In the genomic region with DNA sequence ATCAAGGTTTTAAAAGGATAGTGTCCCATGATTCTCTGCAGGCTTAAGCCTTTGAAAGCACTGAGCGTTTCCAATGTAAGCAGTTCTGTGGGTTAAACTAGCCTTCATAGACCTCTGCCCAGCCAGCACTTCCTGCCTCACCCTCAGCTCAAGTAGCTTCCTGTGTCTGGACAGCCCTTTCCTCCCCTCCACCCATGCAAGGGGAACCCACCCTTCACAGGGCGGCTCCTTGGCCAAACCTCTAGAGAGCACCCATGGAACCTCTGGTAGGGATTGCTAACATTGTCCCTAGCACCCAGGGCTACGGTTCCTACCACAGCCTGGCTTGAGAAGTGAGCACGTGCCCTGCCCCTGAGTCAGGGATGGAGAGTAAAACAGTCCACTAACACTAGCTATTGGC, we compare ENCODE assay signal across 8 mouse cellular contexts. TPM values are rescaled to one million over a fixed set of nuclear protein-coding genes. Genes with fewer than 3 reads are reported as not detected.
DNase-seq lines count a peak whose midpoint lies in the region; ATAC-seq lines count a peak whose summit lies in the region.

No protein-coding gene starts in this region.

- no peaks in the 10 kb centered on the region for H3K4me1 ChIP-seq in neural tube, embryonic 13.5 days (replicated peaks)
- H3K4me1 ChIP-seq in neural tube, embryonic 15.5 days, result no peaks in the 10 kb centered on the region
- peaks cover 4% of the 10 kb centered on the region for H3K4me1 ChIP-seq in heart, embryonic 11.5 days (ENCODE audit: control insufficient read depth, insufficient read depth, low read length)
- H3K4me1 ChIP-seq in kidney, embryonic 14.5 days (ENCODE audit: control insufficient read depth, insufficient read depth, low read length), result 0 out of 2 replicates have a peak, but pooled peaks cover 5% of the 10 kb centered on the region

- no peak for ATAC-seq in neural tube, embryonic 13.5 days (ENCODE audit: low read depth)
- no peak for ATAC-seq in neural tube, embryonic 15.5 days (ENCODE audit: low FRiP score)
- no peak for ATAC-seq in heart, embryonic 11.5 days (replicated peaks; ENCODE audit: insufficient number of reproducible peaks, low FRiP score, low TSS enrichment)
- ATAC-seq in kidney, embryonic 14.5 days (ENCODE audit: low FRiP score, low TSS enrichment), result peak; percentile 46; the same call in 1 of the 2 replicates

- DNase-seq in splenic B cell, adult 2 months (ENCODE audit: low read depth, low spot score), result peak; percentile 11
- DNase-seq in embryo, embryonic 9.5 days (ENCODE audit: extremely low spot score), result no peak
- DNase-seq in ovary, postnatal 14 days (ENCODE audit: low spot score), result no peak
- DNase-seq in adrenal gland, postnatal 25 days, result no peak

- no peak overlapping the region for H3K4me3 ChIP-seq in neural tube, embryonic 13.5 days
- H3K4me3 ChIP-seq in neural tube, embryonic 15.5 days (replicated peaks), result no peak overlapping the region
- H3K4me3 ChIP-seq in heart, embryonic 11.5 days (ENCODE audit: low read depth, low read length), result no peak overlapping the region
- no peak overlapping the region for H3K4me3 ChIP-seq in kidney, embryonic 14.5 days (ENCODE audit: low read length)

- no peaks in the 10 kb centered on the region for H3K36me3 ChIP-seq in neural tube, embryonic 13.5 days
- no peaks in the 10 kb centered on the region for H3K36me3 ChIP-seq in neural tube, embryonic 15.5 days
- no peaks in the 10 kb centered on the region for H3K36me3 ChIP-seq in heart, embryonic 11.5 days (ENCODE audit: control insufficient read depth, insufficient read depth, low read length)
- no peaks in the 10 kb centered on the region for H3K36me3 ChIP-seq in kidney, embryonic 14.5 days (ENCODE audit: control insufficient read depth, insufficient read depth, low read length)
- H3K36me3 ChIP-seq in splenic B cell, adult 2 months (ENCODE audit: control insufficient read depth, insufficient read depth, low read length, poor library complexity, severe bottlenecking), result no peaks in the 10 kb centered on the region

- no peak overlapping the region for H3K9ac ChIP-seq in neural tube, embryonic 13.5 days
- no peak overlapping the region for H3K9ac ChIP-seq in neural tube, embryonic 15.5 days (replicated peaks)
- H3K9ac ChIP-seq in heart, embryonic 11.5 days (ENCODE audit: low read depth, low read length), result no peak overlapping the region
- H3K9ac ChIP-seq in kidney, embryonic 14.5 days (ENCODE audit: low read depth, low read length), result no peak overlapping the region

- 0 out of 2 replicates have a peak overlapping the region, but pooled peaks have one; percentile 33 for H3K27ac ChIP-seq in neural tube, embryonic 13.5 days (replicated peaks)
- H3K27ac ChIP-seq in neural tube, embryonic 15.5 days (replicated peaks), result no peak overlapping the region
- 0 out of 2 replicates have a peak overlapping the region, but pooled peaks have one; percentile 54 for H3K27ac ChIP-seq in heart, embryonic 11.5 days (ENCODE audit: low read depth, low read length)
- H3K27ac ChIP-seq in kidney, embryonic 14.5 days (ENCODE audit: low read depth, low read length), result no peak overlapping the region

- H3K27me3 ChIP-seq in neural tube, embryonic 13.5 days, result no peaks in the 10 kb centered on the region
- H3K27me3 ChIP-seq in neural tube, embryonic 15.5 days (replicated peaks), result no peaks in the 10 kb centered on the region
- no peaks in the 10 kb centered on the region for H3K27me3 ChIP-seq in heart, embryonic 11.5 days (ENCODE audit: control insufficient read depth, insufficient read depth, low read length)
- no peaks in the 10 kb centered on the region for H3K27me3 ChIP-seq in kidney, embryonic 14.5 days (ENCODE audit: control insufficient read depth, insufficient read depth, low read length)
- no peaks in the 10 kb centered on the region for H3K27me3 ChIP-seq in splenic B cell, adult 2 months (ENCODE audit: control insufficient read depth, insufficient read depth, low read length, poor library complexity, severe bottlenecking)

- no peaks in the 10 kb centered on the region for H3K9me3 ChIP-seq in neural tube, embryonic 13.5 days
- H3K9me3 ChIP-seq in neural tube, embryonic 15.5 days (replicated peaks), result no peaks in the 10 kb centered on the region
- no peaks in the 10 kb centered on the region for H3K9me3 ChIP-seq in heart, embryonic 11.5 days (replicated peaks; ENCODE audit: control insufficient read depth, low read length)
- H3K9me3 ChIP-seq in kidney, embryonic 14.5 days (ENCODE audit: control insufficient read depth, low read length), result no peaks in the 10 kb centered on the region

- H3K4me2 ChIP-seq in neural tube, embryonic 13.5 days, result no peak overlapping the region
- H3K4me2 ChIP-seq in neural tube, embryonic 15.5 days, result no peak overlapping the region
- no peak overlapping the region for H3K4me2 ChIP-seq in heart, embryonic 11.5 days
- H3K4me2 ChIP-seq in kidney, embryonic 14.5 days (replicated peaks; ENCODE audit: low read depth, low read length), result no peak overlapping the region

- WGBS in neural tube, embryonic 13.5 days, result 82% methylated on average over 4 of the region's 4 CpGs
- WGBS in neural tube, embryonic 15.5 days, result 75% methylated on average over 4 of the region's 4 CpGs
- 64% methylated on average over 4 of the region's 4 CpGs for WGBS in heart, embryonic 11.5 days (ENCODE audit: insufficient replicate concordance)
- WGBS in kidney, embryonic 14.5 days, result 72% methylated on average over 4 of the region's 4 CpGs

RNA-seq across cellular contexts. Expression of a gene that starts 23.9 kb away (rescaled TPM):
- polyA plus RNA-seq in neural tube, embryonic 13.5 days (2015; fragmentation: Nextera tagmentation; extraction: Ambion mirVana), result 44.4 and 48.1 TPM in 2 replicates
- polyA plus RNA-seq in neural tube, embryonic 15.5 days (2015; fragmentation: Nextera tagmentation; extraction: Ambion mirVana), result 33.1 and 35.6 TPM in 2 replicates
- polyA plus RNA-seq in heart, embryonic 11.5 days (2014; fragmentation: Nextera tagmentation; extraction: Ambion mirVana), result 5.8 and 7.3 TPM in 2 replicates
- polyA plus RNA-seq in kidney, embryonic 14.5 days (2014; fragmentation: Nextera tagmentation; extraction: Ambion mirVana), result 7.1 and 10.1 TPM in 2 replicates
- total RNA-seq in adrenal gland, postnatal 25 days (2021), result 23.1 and 34.2 TPM in 2 replicates

Comparison
In these comparisons a context has a peak if more than half of its experiments do, and no peak if none do; other contexts are left out.
1. H3K27ac ChIP-seq: peak in neural tube, embryonic 13.5 days (single experiment) and heart, embryonic 11.5 days (single experiment); none in neural tube, embryonic 15.5 days (single experiment) and kidney, embryonic 14.5 days (single experiment).